Mouse (Mus musculus) neural tube, embryonic 12.5 days (tissue): ENCODE data around the gene Tmem167b. TPM values are rescaled to one million over a fixed set of nuclear protein-coding genes. Genes with fewer than 3 reads are reported as not detected.

ENCODE experiments used
- ATAC-seq: fragments of 200-750 bp; cut with Nextera tagmentation; 2 replicates; pipeline ENCODE4 v1.8.0; 2017; ENCODE audit warnings: low read depth, mild to moderate bottlenecking, moderate TSS enrichment, moderate library complexity; ENCODE audit not compliant: low FRiP score
- H3K27ac ChIP-seq: fragments of 300-500 bp; sonication (generic); 2 replicates; pipeline ENCODE4 v1.5.1; 2016
- H3K27me3 ChIP-seq: fragments of 300-500 bp; sonication (generic); replicated peaks from 2 replicates; pipeline ENCODE4 v1.6.1; 2016; ENCODE audit warnings: mild to moderate bottlenecking
- H3K36me3 ChIP-seq: fragments of 300-500 bp; sonication (generic); 2 replicates; pipeline ENCODE4 v1.6.1; 2016; ENCODE audit warnings: mild to moderate bottlenecking
- H3K4me1 ChIP-seq: fragments of 300-500 bp; sonication (generic); 2 replicates; pipeline ENCODE4 v1.6.1; 2016
- H3K4me2 ChIP-seq: fragments of 300-500 bp; sonication (generic); replicated peaks from 2 replicates; pipeline ENCODE4 v1.6.1; 2016; ENCODE audit warnings: mild to moderate bottlenecking
- H3K4me3 ChIP-seq: fragments of 300-500 bp; sonication (generic); 2 replicates; pipeline ENCODE4 v1.5.1; 2016
- H3K9ac ChIP-seq: fragments of 300-500 bp; sonication (generic); 2 replicates; pipeline ENCODE4 v1.6.1; 2016; ENCODE audit warnings: mild to moderate bottlenecking
- H3K9me3 ChIP-seq: fragments of 300-500 bp; sonication (generic); 2 replicates; pipeline ENCODE4 v1.6.1; 2016; ENCODE audit warnings: mild to moderate bottlenecking
- WGBS: fragments of 180-500 bp; shearing (Covaris S2); methylation state at CpG from one replicate; pipeline ENCODE4 v1.1.7; 2016; 5-methylcytosine and 5-hydroxymethylcytosine counted together
- polyA plus RNA-seq: library from polyadenylated mRNA; unstranded; fragments of >200 nt; fragmentation: Nextera tagmentation; extraction: Ambion mirVana; gene quantifications from 2 replicates; pipeline ENCODE4 v1.2.1, GENCODE M21; 2016

Tmem167b gene
- polyA plus RNA-seq = 55.3 and 56.7 TPM in 2 replicates

- Histone ChIP-seq H3K27ac (peak within 1 kb of the TSS; percentile 74), H3K4me1 (peaks cover 17% of the 10 kb centered on the region), H3K36me3 (peaks cover 24% of the 10 kb centered on the region), H3K9ac (peak within 1 kb of the TSS; percentile 73), H3K4me3 (peak within 1 kb of the TSS; percentile 69), H3K4me2 (peak within 1 kb of the TSS; percentile 58), H3K9me3 (no peaks in the 10 kb centered on the region), H3K27me3 (no peaks in the 10 kb centered on the region)
- WGBS = under 1% methylated on average over 45 of the region's 45 CpGs
- peak; percentile 99 for ATAC-seq
These were observed at the start of gene Tmem167b for GRCm38 (mm10) chr3:108562133-108562730. Tmem167b (minus strand) TSS chr3:108562466.

GRCm38 (mm10) chr3:108608906-108609305, 46.6 kb upstream of the Tmem167b start:
- 79% methylated on average over 3 of the region's 3 CpGs for WGBS
- H3K9me3 ChIP-seq = no peaks in the 10 kb centered on the region
- H3K9ac ChIP-seq = no peak overlapping the region
- H3K27me3 ChIP-seq = no peaks in the 10 kb centered on the region
- no peaks in the 10 kb centered on the region for H3K4me1 ChIP-seq
- no peak overlapping the region for H3K4me3 ChIP-seq
- H3K36me3 ChIP-seq = peaks cover 17% of the 10 kb centered on the region
- no peak overlapping the region for H3K4me2 ChIP-seq
- no peak overlapping the region for H3K27ac ChIP-seq
- ATAC-seq = no peak

- H3K9ac ChIP-seq = peak overlapping the region; percentile 86
- ATAC-seq = peak; percentile 82
- no peaks in the 10 kb centered on the region for H3K9me3 ChIP-seq
- WGBS = under 1% methylated on average over 61 of the region's 61 CpGs
- peak overlapping the region; percentile 83 for H3K4me2 ChIP-seq
- no peaks in the 10 kb centered on the region for H3K36me3 ChIP-seq
- peak overlapping the region; percentile 91 for H3K27ac ChIP-seq
- H3K4me1 ChIP-seq = peaks cover 9% of the 10 kb centered on the region
- peak overlapping the region; percentile 95 for H3K4me3 ChIP-seq
- no peaks in the 10 kb centered on the region for H3K27me3 ChIP-seq
These were observed 29.6 kb upstream of the Tmem167b start for GRCm38 (mm10) chr3:108591530-108592522.

DNA sequence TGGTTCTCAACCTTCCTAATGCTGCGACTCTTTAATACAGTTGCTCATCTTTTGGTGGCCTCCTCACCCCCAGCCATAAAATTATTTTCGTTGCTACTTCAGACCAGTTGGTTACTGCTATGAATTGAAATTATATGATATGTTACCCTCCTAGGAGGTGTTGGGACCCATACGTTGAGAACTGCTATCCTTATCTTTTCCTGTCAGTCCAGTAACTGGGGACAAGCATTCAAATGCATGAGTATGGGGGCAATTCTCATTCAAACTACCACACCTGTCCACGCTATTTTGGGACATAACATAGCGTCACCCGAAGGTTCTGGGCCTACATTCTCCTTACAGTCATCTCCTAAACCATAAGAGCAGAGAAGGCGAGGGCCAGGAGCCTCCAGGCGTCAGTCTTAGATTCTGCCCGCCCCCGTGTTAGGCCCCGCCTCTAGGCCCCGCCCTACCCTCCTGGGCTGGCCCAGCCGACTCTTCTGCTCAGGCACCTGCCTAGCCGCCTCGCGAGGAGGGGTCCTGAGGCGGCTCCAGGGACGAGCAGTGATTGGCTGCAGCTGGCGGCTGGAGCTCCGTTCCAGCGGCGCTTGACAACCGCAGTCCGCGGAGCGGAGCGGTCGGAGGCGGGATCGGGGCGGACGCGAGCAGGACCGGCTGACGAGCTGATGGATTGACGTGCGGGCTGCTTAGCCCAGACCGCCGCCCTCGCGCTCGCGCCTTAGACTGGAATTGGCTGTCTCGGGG, 28.7 kb upstream of the Tmem167b start, which contains the start of gene Wdr47:
Gene Wdr47 (plus strand): TSS at position 494 of the 744 bp plus-strand sequence.
- WGBS = 6% methylated on average over 43 of the region's 44 CpGs
- H3K9ac ChIP-seq = peak within 1 kb of the TSS; percentile 86
- H3K4me1 ChIP-seq = peaks cover 9% of the 10 kb centered on the region
- peak; percentile 98 for ATAC-seq
- H3K4me3 ChIP-seq = peak within 1 kb of the TSS; percentile 95
- no peaks in the 10 kb centered on the region for H3K9me3 ChIP-seq
- H3K27me3 ChIP-seq = no peaks in the 10 kb centered on the region
- no peaks in the 10 kb centered on the region for H3K36me3 ChIP-seq
- peak within 1 kb of the TSS; percentile 91 for H3K27ac ChIP-seq
- H3K4me2 ChIP-seq = peak within 1 kb of the TSS; percentile 83

DNA sequence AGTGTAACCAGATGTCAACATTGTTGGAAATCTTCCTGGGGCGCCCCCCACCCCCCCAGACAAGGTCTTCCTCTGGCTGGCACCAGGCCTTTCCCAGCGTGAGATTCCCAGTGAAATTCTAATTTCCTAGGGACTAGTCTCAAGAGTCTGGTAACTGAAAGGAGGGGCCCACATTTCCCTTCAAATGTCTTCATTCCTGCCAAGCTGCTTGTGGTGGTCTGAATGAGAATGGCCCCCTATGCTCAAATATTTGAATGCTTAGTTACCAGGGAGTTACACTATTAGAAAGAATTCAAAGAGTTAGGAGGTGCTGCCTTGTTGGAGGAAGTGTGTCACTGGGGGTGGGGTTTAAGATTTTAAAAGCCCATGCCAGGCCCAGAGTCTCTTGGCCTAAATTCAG, 26.2 kb upstream of the Tmem167b start:
- Histone ChIP-seq H3K27ac (no peak overlapping the region), H3K9me3 (no peaks in the 10 kb centered on the region), H3K4me3 (no peak overlapping the region), H3K4me2 (no peak overlapping the region), H3K9ac (no peak overlapping the region), H3K4me1 (peaks cover 9% of the 10 kb centered on the region), H3K27me3 (no peaks in the 10 kb centered on the region), H3K36me3 (no peaks in the 10 kb centered on the region)
- ATAC-seq = no peak
- WGBS = 43% methylated on average over 2 of the region's 2 CpGs

- Histone ChIP-seq H3K27ac (no peak overlapping the region), H3K4me1 (peaks cover 4% of the 10 kb centered on the region; the same call in 1 of the 2 replicates), H3K4me2 (no peak overlapping the region), H3K36me3 (no peaks in the 10 kb centered on the region), H3K9ac (no peak overlapping the region), H3K27me3 (no peaks in the 10 kb centered on the region), H3K4me3 (no peak overlapping the region), H3K9me3 (no peaks in the 10 kb centered on the region)
- ATAC-seq = no peak
- WGBS = 84% methylated on average over 4 of the region's 4 CpGs
These were observed 22.3 kb upstream of the Tmem167b start for GRCm38 (mm10) chr3:108584580-108584979.

DNA sequence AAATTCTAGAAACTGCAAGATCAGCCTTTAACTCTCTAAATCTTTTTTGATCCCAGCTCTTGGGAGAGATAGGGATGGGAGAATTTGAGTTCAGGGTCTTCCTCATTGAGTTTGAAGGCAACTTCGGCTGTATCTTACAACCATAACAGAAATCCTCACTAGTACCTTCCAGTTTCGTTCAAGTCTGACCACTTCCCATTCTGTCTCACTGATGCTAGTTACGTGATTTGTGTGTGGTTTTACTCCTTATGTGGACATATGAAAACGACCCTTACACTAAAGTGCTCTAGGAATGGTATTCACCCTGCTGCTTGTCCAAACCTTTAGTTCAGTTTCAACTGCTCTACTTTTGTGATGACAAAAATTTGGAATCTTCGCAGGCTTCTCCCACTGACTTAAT, 11.8 kb upstream of the Tmem167b start:
- WGBS = 93% methylated on average over 5 of the region's 5 CpGs
- Histone ChIP-seq H3K27me3 (no peaks in the 10 kb centered on the region), H3K9me3 (no peaks in the 10 kb centered on the region), H3K4me3 (no peak overlapping the region), H3K9ac (no peak overlapping the region), H3K27ac (no peak overlapping the region), H3K36me3 (peaks cover 7% of the 10 kb centered on the region; the same call in 1 of the 2 replicates), H3K4me1 (peaks cover 21% of the 10 kb centered on the region), H3K4me2 (0 out of 2 replicates have a peak overlapping the region, but pooled peaks have one; percentile 73)
- ATAC-seq = no peak

DNA sequence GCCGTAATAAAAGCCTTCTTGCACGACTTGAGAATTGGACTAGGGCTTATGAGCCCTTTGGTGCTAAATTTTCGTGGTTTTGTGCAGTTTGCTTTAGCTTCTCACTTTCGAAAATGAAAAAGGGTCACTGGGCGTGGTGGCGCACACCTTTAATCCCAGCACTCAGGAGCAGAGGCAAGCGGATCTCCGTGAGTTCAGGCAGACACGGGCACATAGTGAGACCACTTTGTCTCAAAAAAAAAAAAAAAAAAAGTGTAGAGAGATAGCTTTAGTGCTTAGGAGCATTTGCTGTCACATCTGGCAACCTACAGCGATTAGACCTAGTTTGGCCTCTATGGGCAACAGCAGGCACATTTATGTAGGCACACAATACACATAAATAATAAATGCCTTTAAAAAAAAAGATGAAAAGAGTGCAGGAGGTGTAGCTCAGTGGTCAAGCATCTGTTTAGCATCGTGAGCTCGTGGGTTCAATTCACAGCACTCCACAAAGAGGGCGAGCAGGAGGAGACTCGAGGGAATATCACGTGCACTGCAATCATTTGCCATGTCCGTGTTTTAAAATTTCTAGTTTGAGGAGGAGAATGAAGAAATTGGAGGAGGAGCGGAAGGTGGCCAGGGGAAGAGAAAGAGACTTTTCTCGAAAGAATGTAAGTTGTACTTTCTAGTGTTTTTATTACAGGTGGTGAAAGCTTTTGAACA, 10.2 kb upstream of the Tmem167b start:
- Histone ChIP-seq H3K27me3 (no peaks in the 10 kb centered on the region), H3K36me3 (no peaks in the 10 kb centered on the region), H3K4me1 (peaks cover 24% of the 10 kb centered on the region), H3K9me3 (no peaks in the 10 kb centered on the region), H3K27ac (no peak overlapping the region), H3K4me3 (peak overlapping the region; percentile 63), H3K9ac (peak overlapping the region; percentile 74), H3K4me2 (peak overlapping the region; percentile 73)
- 44% methylated on average over 18 of the region's 18 CpGs for WGBS
- ATAC-seq = no peak

DNA sequence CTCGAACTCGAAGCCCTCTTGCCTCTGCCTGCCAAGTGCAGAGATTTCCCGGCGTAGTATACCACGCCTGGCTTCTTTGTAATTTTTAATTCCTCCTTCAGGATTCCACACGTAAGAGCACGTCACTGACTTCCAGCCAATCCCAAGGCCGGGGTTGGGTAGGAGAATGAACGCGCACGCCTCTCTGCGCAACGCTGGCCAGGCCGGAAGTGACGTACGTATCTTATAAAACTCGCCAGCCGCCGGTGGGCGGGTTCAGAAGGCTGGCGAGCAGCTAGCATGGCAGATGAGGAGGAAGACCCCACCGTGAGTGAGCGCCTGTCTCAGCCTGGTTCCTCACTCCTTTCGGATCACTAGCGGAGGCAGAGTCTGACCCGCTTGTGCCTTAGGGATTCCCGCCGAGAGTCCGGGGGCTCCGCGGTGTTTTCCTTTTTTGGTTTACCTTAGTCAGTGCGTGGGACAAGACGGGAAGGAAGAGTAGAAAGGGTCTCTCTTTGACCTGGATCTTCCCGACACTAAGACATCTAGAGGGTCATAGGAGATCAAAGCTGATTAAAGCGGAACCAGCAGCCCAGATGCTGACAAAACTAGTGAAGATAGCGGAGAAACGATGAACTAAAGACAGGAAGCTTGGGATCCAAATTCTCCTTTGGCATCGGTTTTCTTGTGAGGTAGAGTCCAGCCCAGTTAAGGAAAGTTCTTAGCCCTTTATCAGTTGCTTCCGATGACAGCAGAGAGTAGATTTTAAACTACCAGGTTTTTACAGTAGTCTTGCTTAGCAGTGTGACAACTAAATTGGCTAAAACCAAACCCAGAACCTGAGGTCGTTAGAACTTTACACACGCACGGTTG, 9.4 kb upstream of the Tmem167b start, which contains the start of gene Taf13:
Gene Taf13 (plus strand): TSS at position 256 of the 852 bp plus-strand sequence.
- peak within 1 kb of the TSS; percentile 74 for H3K9ac ChIP-seq
- peaks cover 24% of the 10 kb centered on the region for H3K4me1 ChIP-seq
- H3K27me3 ChIP-seq = no peaks in the 10 kb centered on the region
- peak within 1 kb of the TSS; percentile 63 for H3K4me3 ChIP-seq
- ATAC-seq = peak; percentile 94
- peak within 1 kb of the TSS; percentile 73 for H3K4me2 ChIP-seq
- WGBS = 1% methylated on average over 42 of the region's 42 CpGs
- no peaks in the 10 kb centered on the region for H3K9me3 ChIP-seq
- H3K27ac ChIP-seq = 0 out of 2 replicates have a peak within 1 kb of the TSS, but pooled peaks have one; percentile 42
- H3K36me3 ChIP-seq = no peaks in the 10 kb centered on the region

- peak overlapping the region; percentile 73 for H3K4me2 ChIP-seq
These were observed 8.5 kb upstream of the Tmem167b start for GRCm38 (mm10) chr3:108570813-108571212.

More at GRCm38 (mm10) chr3:108570813-108571212, 8.5 kb upstream of the Tmem167b start:
- no peaks in the 10 kb centered on the region for H3K9me3 ChIP-seq
- peaks cover 24% of the 10 kb centered on the region for H3K4me1 ChIP-seq
- no peak overlapping the region for H3K27ac ChIP-seq
- WGBS = 88% methylated on average over 14 of the region's 14 CpGs
- no peaks in the 10 kb centered on the region for H3K36me3 ChIP-seq
- no peak for ATAC-seq
- no peaks in the 10 kb centered on the region for H3K27me3 ChIP-seq
- H3K4me3 ChIP-seq = no peak overlapping the region
- H3K9ac ChIP-seq = no peak overlapping the region
